Mouse (Mus musculus) ovary, adult 10 weeks (tissue): ENCODE results near the gene Olfr180. TPM values are rescaled to one million over a fixed set of nuclear protein-coding genes. Genes with fewer than 3 reads are reported as not detected.

Experiments used
- polyA plus RNA-seq: library from polyadenylated mRNA; stranded (reverse); fragments of 350-450 nt; fragmentation: Illumina TruSeq; extraction: RNeasy Lipid Tissue Mini Kit (QIAGEN cat#74804); gene quantifications from one replicate; pipeline ENCODE4 v1.2.3, GENCODE M21; 2014

Gene Olfr180
- not detected for polyA plus RNA-seq

DNA sequence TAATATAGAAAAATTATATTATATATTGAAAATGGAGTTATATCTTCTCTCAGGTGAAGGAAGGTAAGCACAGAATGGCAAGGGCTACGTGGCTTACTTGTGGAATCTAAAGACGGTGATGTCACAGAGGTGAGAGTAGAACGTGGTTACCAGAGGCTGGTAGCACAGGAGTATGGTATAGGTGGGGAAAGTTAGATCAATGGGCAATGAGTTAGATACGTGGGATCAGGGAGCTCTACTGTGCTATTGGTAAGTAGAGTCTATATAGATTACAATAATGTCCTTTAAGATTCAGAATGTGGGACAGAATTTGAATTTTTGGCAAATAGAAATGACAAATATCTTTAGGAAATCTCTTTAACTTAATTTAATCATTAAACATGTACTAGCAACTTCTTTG, at the start of gene Olfr180:
Gene Olfr180, minus strand, starts transcription at position 101 of the 400 bp plus-strand sequence.

DNA sequence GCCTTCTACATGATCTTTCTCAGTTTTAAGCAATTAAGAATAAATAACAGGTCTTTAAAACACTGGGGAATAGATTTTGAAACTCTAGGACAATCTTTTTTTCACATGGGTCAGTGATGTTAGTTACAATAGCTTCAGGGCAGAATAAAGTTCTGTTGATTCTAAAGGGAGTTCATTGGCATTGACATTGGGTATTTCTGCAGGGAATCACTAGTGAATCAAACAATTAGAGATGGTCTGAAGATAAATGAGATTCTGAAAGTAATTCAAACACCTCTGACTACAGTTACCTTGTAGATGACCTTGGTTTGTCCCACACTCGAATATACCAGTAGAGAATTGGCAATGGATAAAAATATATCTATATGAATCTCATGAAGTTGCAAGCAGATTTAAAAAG, 537 bp downstream of the Olfr180 start, which contains the start of gene Olfr181:
Gene Olfr181, minus strand, starts transcription at position 101 of the 400 bp plus-strand sequence.

GRCm38 (mm10) chr16:58891963-58892362, 37.2 kb downstream of the Olfr180 start, which contains the start of gene Olfr178:
Gene Olfr178 (minus strand): TSS chr16:58892063.

GRCm38 (mm10) chr16:58874668-58875067, 54.5 kb downstream of the Olfr180 start, which contains the start of gene Olfr177:
Gene Olfr177 (minus strand): TSS chr16:58874768.

Other genes with a start within 250 kb of the Olfr180 start
- gene Gpr15, start 210.3 kb downstream of the Olfr180 start, polyA plus RNA-seq, result not detected
- gene Cldnd1, start 201.5 kb downstream of the Olfr180 start, polyA plus RNA-seq, result 181 TPM
- not detected for gene Olfr172, start 166.2 kb downstream of the Olfr180 start, polyA plus RNA-seq
- gene Olfr173, start 129.1 kb downstream of the Olfr180 start, polyA plus RNA-seq, result not detected
- not detected for gene Olfr175-ps1, start 102.6 kb downstream of the Olfr180 start, polyA plus RNA-seq
- gene Olfr177, start 54.6 kb downstream of the Olfr180 start, polyA plus RNA-seq, result not detected
- gene Olfr178, start 37.3 kb downstream of the Olfr180 start, polyA plus RNA-seq, result not detected
- gene Olfr181, start 637 bp downstream of the Olfr180 start, polyA plus RNA-seq, result not detected
- not detected for gene Olfr183, start 66.0 kb upstream of the Olfr180 start, polyA plus RNA-seq
- not detected for gene Olfr186, start 100.9 kb upstream of the Olfr180 start, polyA plus RNA-seq
- not detected for gene Olfr187, start 110.4 kb upstream of the Olfr180 start, polyA plus RNA-seq
- not detected for gene Olfr190, start 148.6 kb upstream of the Olfr180 start, polyA plus RNA-seq
- gene Olfr191, start 160.4 kb upstream of the Olfr180 start, polyA plus RNA-seq, result not detected
- gene Olfr193, start 182.5 kb upstream of the Olfr180 start, polyA plus RNA-seq, result not detected
- gene Olfr194, start 191.7 kb upstream of the Olfr180 start, polyA plus RNA-seq, result not detected
- gene Olfr195, start 217.7 kb upstream of the Olfr180 start, polyA plus RNA-seq, result not detected
- gene Olfr196, start 241.1 kb upstream of the Olfr180 start, polyA plus RNA-seq, result not detected